Mouse (Mus musculus) CH12.LX (cell line): Measurements from ENCODE around the gene Cdhr2.

Source experiments
- CTCF ChIP-seq, 2 experiments: IDR thresholded peaks in 1 of 2; conservative IDR thresholded peaks in 1 of 2; 2 replicates each; pipeline ENCODE4 v1.5.1; 2011 to 2012; ENCODE audit warnings: low read depth in 2 of 2, low read length in 2 of 2, improper control_type of control experiment in 1 of 2, inconsistent platforms in 1 of 2, mild to moderate bottlenecking in 1 of 2, moderate library complexity in 1 of 2
- HCFC1 ChIP-seq: IDR thresholded peaks from 2 replicates; pipeline ENCODE4 v1.6.1; 2012; ENCODE audit warnings: low read depth, mild to moderate bottlenecking, inconsistent platforms, low read length, improper control_type of control experiment
- TCF12 ChIP-seq: IDR thresholded peaks from 2 replicates; pipeline ENCODE4 v1.6.1; 2014; ENCODE audit warnings: low read depth, mild to moderate bottlenecking, inconsistent platforms, low read length, improper control_type of control experiment

GRCm38 (mm10) chr13:54749061-54749863, 48.0 kb downstream of the Cdhr2 start:
- TF ChIP-seq TCF12, result no peak
- TF ChIP-seq CTCF (conservative IDR thresholded peaks at IDR 0.05 in 1 of 2, IDR thresholded peaks at IDR 0.05 in 1 of 2; ENCODE audit: low read depth in 2 of 2, low read length in 2 of 2), result no peak
- no peak for TF ChIP-seq HCFC1
